Mouse (Mus musculus) embryonic facial prominence, embryonic 15.5 days (tissue): Measurements from ENCODE around the gene Itpr3. TPM values are rescaled to one million over a fixed set of nuclear protein-coding genes. Genes with fewer than 3 reads are reported as not detected.

ENCODE experiments used
- ATAC-seq: fragments of 200-750 bp; cut with Nextera tagmentation; 2 replicates; pipeline ENCODE4 v1.8.0; 2017; ENCODE audit warnings: low read depth, moderate TSS enrichment; ENCODE audit not compliant: insufficient number of reproducible peaks, low FRiP score, low TSS enrichment
- H3K27ac ChIP-seq: fragments of 300-500 bp; sonication (generic); replicated peaks from 2 replicates; pipeline ENCODE4 v1.5.1; 2015; ENCODE audit warnings: mild to moderate bottlenecking, inconsistent platforms
- H3K27me3 ChIP-seq: fragments of 300-500 bp; sonication (generic); 2 replicates; pipeline ENCODE4 v1.6.1; 2015; ENCODE audit warnings: inconsistent platforms
- H3K36me3 ChIP-seq: fragments of 300-500 bp; sonication (generic); 2 replicates; pipeline ENCODE4 v1.6.1; 2015; ENCODE audit warnings: mild to moderate bottlenecking, inconsistent platforms
- H3K4me1 ChIP-seq: fragments of 300-500 bp; sonication (generic); 2 replicates; pipeline ENCODE4 v1.6.1; 2015; ENCODE audit warnings: inconsistent platforms
- H3K4me2 ChIP-seq: fragments of 300-500 bp; sonication (generic); replicated peaks from 2 replicates; pipeline ENCODE4 v1.6.1; 2015; ENCODE audit warnings: mild to moderate bottlenecking, inconsistent platforms
- H3K4me3 ChIP-seq: fragments of 300-500 bp; sonication (generic); replicated peaks from 2 replicates; pipeline ENCODE4 v1.5.1; 2015; ENCODE audit warnings: mild to moderate bottlenecking, inconsistent platforms
- H3K9ac ChIP-seq: fragments of 300-500 bp; sonication (generic); 2 replicates; pipeline ENCODE4 v1.6.1; 2015; ENCODE audit warnings: inconsistent platforms
- H3K9me3 ChIP-seq: fragments of 300-500 bp; sonication (generic); replicated peaks from 2 replicates; pipeline ENCODE4 v1.6.1; 2016; ENCODE audit warnings: inconsistent platforms
- WGBS: fragments of 180-500 bp; shearing (Covaris S2); methylation state at CpG from one replicate; pipeline ENCODE4 v1.1.7; 2015; 5-methylcytosine and 5-hydroxymethylcytosine counted together
- polyA plus RNA-seq: library from polyadenylated mRNA; unstranded; fragments of >200 nt; fragmentation: Nextera tagmentation; extraction: Ambion mirVana; gene quantifications from 2 replicates; pipeline ENCODE4 v1.2.1, GENCODE M21; 2015

Itpr3 gene
- polyA plus RNA-seq, 1 experiment from 2014 or later = 5.3 TPM

GRCm38 (mm10) chr17:27146323-27146923, 89.3 kb downstream of the Itpr3 start:
- peaks cover 53% of the 10 kb centered on the region for H3K4me1 ChIP-seq
- 7% methylated on average over 8 of the region's 8 CpGs for WGBS
- H3K9ac ChIP-seq = no peak overlapping the region
- no peaks in the 10 kb centered on the region; the same call in 1 of the 2 replicates for H3K27me3 ChIP-seq
- H3K4me3 ChIP-seq = no peak overlapping the region
- no peaks in the 10 kb centered on the region for H3K9me3 ChIP-seq
- H3K36me3 ChIP-seq = no peaks in the 10 kb centered on the region
- 0 out of 2 replicates have a peak, but pooled peaks have one; percentile 6 for ATAC-seq
- 0 out of 2 replicates have a peak overlapping the region, but pooled peaks have one; percentile 4 for H3K4me2 ChIP-seq
- peak overlapping the region; percentile 60 for H3K27ac ChIP-seq

- H3K4me2 ChIP-seq = no peak overlapping the region
- H3K9ac ChIP-seq = no peak overlapping the region
- H3K4me3 ChIP-seq = no peak overlapping the region
- no peaks in the 10 kb centered on the region for H3K9me3 ChIP-seq
- no peaks in the 10 kb centered on the region for H3K27me3 ChIP-seq
- WGBS = 64% methylated on average over 7 of the region's 7 CpGs
- ATAC-seq = no peak
- H3K4me1 ChIP-seq = peaks cover 70% of the 10 kb centered on the region
- H3K27ac ChIP-seq = no peak overlapping the region
- no peaks in the 10 kb centered on the region for H3K36me3 ChIP-seq
Observed at GRCm38 (mm10) chr17:27150871-27151270, 93.8 kb downstream of the Itpr3 start.

GRCm38 (mm10) chr17:27151411-27151810, 94.3 kb downstream of the Itpr3 start:
- Histone ChIP-seq H3K4me1 (peaks cover 69% of the 10 kb centered on the region), H3K4me2 (no peak overlapping the region), H3K4me3 (no peak overlapping the region), H3K36me3 (no peaks in the 10 kb centered on the region), H3K9ac (no peak overlapping the region), H3K27ac (no peak overlapping the region), H3K9me3 (no peaks in the 10 kb centered on the region), H3K27me3 (no peaks in the 10 kb centered on the region)
- WGBS = 67% methylated on average over 8 of the region's 8 CpGs
- no peak for ATAC-seq

- no peak for ATAC-seq
- Histone ChIP-seq H3K4me2 (no peak overlapping the region), H3K36me3 (no peaks in the 10 kb centered on the region), H3K9ac (no peak overlapping the region), H3K27me3 (no peaks in the 10 kb centered on the region), H3K9me3 (no peaks in the 10 kb centered on the region), H3K27ac (peak overlapping the region; percentile 84), H3K4me1 (peaks cover 62% of the 10 kb centered on the region), H3K4me3 (no peak overlapping the region)
- 44% methylated on average over 8 of the region's 8 CpGs for WGBS
Observed at GRCm38 (mm10) chr17:27152976-27153723, 96.0 kb downstream of the Itpr3 start.

- no peaks in the 10 kb centered on the region for H3K36me3 ChIP-seq
- no peak overlapping the region for H3K4me2 ChIP-seq
- H3K27me3 ChIP-seq = no peaks in the 10 kb centered on the region
- H3K9ac ChIP-seq = no peak overlapping the region
- ATAC-seq = no peak
- H3K4me1 ChIP-seq = peaks cover 56% of the 10 kb centered on the region
- peak overlapping the region; percentile 84 for H3K27ac ChIP-seq
- no peaks in the 10 kb centered on the region for H3K9me3 ChIP-seq
- no peak overlapping the region for H3K4me3 ChIP-seq
- WGBS = 37% methylated on average over 9 of the region's 9 CpGs
Observed at GRCm38 (mm10) chr17:27153773-27154193, 96.7 kb downstream of the Itpr3 start.

- ATAC-seq = no peak
- Histone ChIP-seq H3K36me3 (no peaks in the 10 kb centered on the region), H3K27ac (peak overlapping the region; percentile 84), H3K4me2 (no peak overlapping the region), H3K9ac (no peak overlapping the region), H3K4me1 (peaks cover 51% of the 10 kb centered on the region), H3K4me3 (no peak overlapping the region), H3K9me3 (no peaks in the 10 kb centered on the region), H3K27me3 (no peaks in the 10 kb centered on the region)
- 68% methylated on average over 14 of the region's 14 CpGs for WGBS
Observed at GRCm38 (mm10) chr17:27154256-27154655, 97.2 kb downstream of the Itpr3 start.

- H3K27me3 ChIP-seq = no peaks in the 10 kb centered on the region
- H3K36me3 ChIP-seq = no peaks in the 10 kb centered on the region
- no peak overlapping the region for H3K9ac ChIP-seq
- 56% methylated on average over 6 of the region's 6 CpGs for WGBS
- peaks cover 51% of the 10 kb centered on the region for H3K4me1 ChIP-seq
- H3K27ac ChIP-seq = peak overlapping the region; percentile 84; the same call in 1 of the 2 replicates
- H3K9me3 ChIP-seq = no peaks in the 10 kb centered on the region
- H3K4me3 ChIP-seq = no peak overlapping the region
- no peak for ATAC-seq
- H3K4me2 ChIP-seq = no peak overlapping the region
Observed at GRCm38 (mm10) chr17:27154881-27155280, 97.8 kb downstream of the Itpr3 start.

- ATAC-seq = no peak
Observed at GRCm38 (mm10) chr17:27155752-27156151, 98.6 kb downstream of the Itpr3 start.

GRCm38 (mm10) chr17:27158439-27158838, 101.3 kb downstream of the Itpr3 start:
- no peaks in the 10 kb centered on the region for H3K27me3 ChIP-seq
- H3K4me3 ChIP-seq = no peak overlapping the region
- ATAC-seq = no peak
- no peak overlapping the region for H3K4me2 ChIP-seq
- H3K9ac ChIP-seq = no peak overlapping the region
- H3K9me3 ChIP-seq = no peaks in the 10 kb centered on the region
- no peak overlapping the region for H3K27ac ChIP-seq
- 77% methylated on average over 6 of the region's 6 CpGs for WGBS
- peaks cover 33% of the 10 kb centered on the region for H3K4me1 ChIP-seq
- H3K36me3 ChIP-seq = no peaks in the 10 kb centered on the region

More at GRCm38 (mm10) chr17:27155752-27156151, 98.6 kb downstream of the Itpr3 start:
- no peak overlapping the region for H3K4me3 ChIP-seq
- no peak overlapping the region for H3K4me2 ChIP-seq
- H3K27me3 ChIP-seq = no peaks in the 10 kb centered on the region
- H3K9ac ChIP-seq = no peak overlapping the region
- no peak overlapping the region for H3K27ac ChIP-seq
- no peaks in the 10 kb centered on the region for H3K9me3 ChIP-seq
- peaks cover 46% of the 10 kb centered on the region for H3K4me1 ChIP-seq
- 58% methylated on average over 8 of the region's 8 CpGs for WGBS
- H3K36me3 ChIP-seq = no peaks in the 10 kb centered on the region

- Histone ChIP-seq H3K9ac (no peak overlapping the region), H3K27me3 (no peaks in the 10 kb centered on the region), H3K9me3 (no peaks in the 10 kb centered on the region), H3K27ac (no peak overlapping the region), H3K4me1 (peaks cover 25% of the 10 kb centered on the region), H3K4me3 (no peak overlapping the region), H3K4me2 (no peak overlapping the region), H3K36me3 (no peaks in the 10 kb centered on the region)
- 68% methylated on average over 7 of the region's 7 CpGs for WGBS
- no peak for ATAC-seq
Observed at GRCm38 (mm10) chr17:27159169-27159568, 102.1 kb downstream of the Itpr3 start.

- no peak overlapping the region for H3K27ac ChIP-seq
- H3K9ac ChIP-seq = no peak overlapping the region
- no peaks in the 10 kb centered on the region for H3K27me3 ChIP-seq
- H3K36me3 ChIP-seq = no peaks in the 10 kb centered on the region
- H3K4me3 ChIP-seq = no peak overlapping the region
- no peak overlapping the region for H3K4me2 ChIP-seq
- H3K9me3 ChIP-seq = no peaks in the 10 kb centered on the region
- H3K4me1 ChIP-seq = peaks cover 8% of the 10 kb centered on the region
- ATAC-seq = no peak
- 55% methylated on average over 4 of the region's 4 CpGs for WGBS
Observed at GRCm38 (mm10) chr17:27160905-27161304, 103.8 kb downstream of the Itpr3 start.
